Mouse (Mus musculus): ENCODE measurements at regions not wholly inside any gene's neighbourhood (a gene's known extent, or its start where the extent isn't known, plus 50 kb on each side); places are given as distances from the start of the nearest gene placed in this dataset.

GRCm38 (mm10) chr12:16139152-16139551, 322.4 kb upstream of the Trib2 start:
- DNase-seq (ENCODE audit: low spot score) = no peak

- DNase-seq (ENCODE audit: low spot score) = no peak
These were observed 321.1 kb upstream of the Trib2 start for GRCm38 (mm10) chr12:16137801-16138200.

GRCm38 (mm10) chr12:16136214-16136671, 319.5 kb upstream of the Trib2 start:
- no peak for DNase-seq (ENCODE audit: low spot score)

GRCm38 (mm10) chr12:16135602-16136213, 319.0 kb upstream of the Trib2 start:
- no peak for DNase-seq (ENCODE audit: low spot score)

GRCm38 (mm10) chr12:16134446-16134845, 317.7 kb upstream of the Trib2 start:
- no peak for DNase-seq (ENCODE audit: low spot score)

GRCm38 (mm10) chr12:16133253-16133652, 316.5 kb upstream of the Trib2 start:
- DNase-seq (ENCODE audit: low spot score) = no peak

- no peak for DNase-seq (ENCODE audit: low spot score)
These were observed 315.0 kb upstream of the Trib2 start for GRCm38 (mm10) chr12:16131740-16132077.

GRCm38 (mm10) chr12:16131028-16131739, 314.5 kb upstream of the Trib2 start:
- no peak for DNase-seq (ENCODE audit: low spot score)

- DNase-seq (ENCODE audit: low spot score) = no peak
These were observed 313.9 kb upstream of the Trib2 start for GRCm38 (mm10) chr12:16130605-16131004.

GRCm38 (mm10) chr12:16129923-16130322, 313.2 kb upstream of the Trib2 start:
- DNase-seq (ENCODE audit: low spot score) = no peak

- DNase-seq (ENCODE audit: low spot score) = no peak
These were observed 312.5 kb upstream of the Trib2 start for GRCm38 (mm10) chr12:16129243-16129642.

- DNase-seq (ENCODE audit: low spot score) = no peak
These were observed 308.2 kb upstream of the Trib2 start for GRCm38 (mm10) chr12:16124906-16125305.

GRCm38 (mm10) chr12:16122353-16123127, 305.8 kb upstream of the Trib2 start:
- DNase-seq (ENCODE audit: low spot score) = no peak

- DNase-seq (ENCODE audit: low spot score) = no peak
These were observed 305.1 kb upstream of the Trib2 start for GRCm38 (mm10) chr12:16121787-16122186.

- no peak for DNase-seq (ENCODE audit: low spot score)
These were observed 302.0 kb upstream of the Trib2 start for GRCm38 (mm10) chr12:16118710-16119109.

- DNase-seq (ENCODE audit: low spot score) = no peak
These were observed 290.2 kb upstream of the Trib2 start for GRCm38 (mm10) chr12:16106946-16107345.

- DNase-seq (ENCODE audit: low spot score) = no peak
These were observed 282.1 kb upstream of the Trib2 start for GRCm38 (mm10) chr12:16098840-16099239.

- no peak for DNase-seq (ENCODE audit: low spot score)
These were observed 275.9 kb upstream of the Trib2 start for GRCm38 (mm10) chr12:16092643-16093042.

- DNase-seq (ENCODE audit: low spot score) = no peak
These were observed 274.6 kb upstream of the Trib2 start for GRCm38 (mm10) chr12:16091336-16091735.

- no peak for DNase-seq (ENCODE audit: low spot score)
These were observed 266.5 kb upstream of the Trib2 start for GRCm38 (mm10) chr12:16083176-16083575.

- DNase-seq (ENCODE audit: low spot score) = no peak
These were observed 260.5 kb upstream of the Trib2 start for GRCm38 (mm10) chr12:16077215-16077614.

- DNase-seq (ENCODE audit: low spot score) = no peak
These were observed 259.2 kb upstream of the Trib2 start for GRCm38 (mm10) chr12:16075962-16076361.

- DNase-seq (ENCODE audit: low spot score) = no peak
These were observed 252.2 kb upstream of the Trib2 start for GRCm38 (mm10) chr12:16068940-16069339.

All from testis, postnatal 10 days (tissue).